Mouse (Mus musculus): ENCODE results near the gene Bscl2. TPM values are rescaled to one million over a fixed set of nuclear protein-coding genes. Genes with fewer than 3 reads are reported as not detected.
A peak's percentile ranks its signal among the peaks of the same experiment; 100 is the strongest.
"Not testable (repeated sequence)": the region's sequence is repeated elsewhere in the genome, so short reads cannot be mapped to it uniquely, and the experiment has no call there.

Gene Bscl2
- polyA plus RNA-seq, 1 experiment from 2014 or later = 33.8 TPM

- Histone ChIP-seq H3K36me3 (peaks cover 20% of the 10 kb centered on the region), H3K4me2 (no peak overlapping the region), H3K9ac (no peak overlapping the region), H3K27ac (no peak overlapping the region), H3K27me3 (no peaks in the 10 kb centered on the region), H3K4me3 (replicated peaks) (no peak overlapping the region), H3K4me1 (replicated peaks) (peaks cover 7% of the 10 kb centered on the region), H3K9me3 (replicated peaks) (no peaks in the 10 kb centered on the region)
- 44% methylated on average over 7 of the region's 7 CpGs for WGBS (ENCODE audit: insufficient replicate concordance)
- no peak for ATAC-seq (ENCODE audit: low read depth)
- no peak for DNase-seq
These were observed 14.4 kb downstream of the Bscl2 start for GRCm38 (mm10) chr19:8851639-8852038.

GRCm38 (mm10) chr19:8852236-8852928 is 15.1 kb downstream of the Bscl2 start:
- DNase-seq = no peak
- Histone ChIP-seq H3K9ac (no peak overlapping the region), H3K27me3 (no peaks in the 10 kb centered on the region), H3K4me2 (no peak overlapping the region), H3K4me3 (replicated peaks) (no peak overlapping the region), H3K27ac (no peak overlapping the region), H3K4me1 (replicated peaks) (peaks cover 7% of the 10 kb centered on the region), H3K36me3 (peaks cover 13% of the 10 kb centered on the region), H3K9me3 (replicated peaks) (no peaks in the 10 kb centered on the region)
- no peak for ATAC-seq (ENCODE audit: low read depth)
- 60% methylated on average over 10 of the region's 10 CpGs for WGBS (ENCODE audit: insufficient replicate concordance)

GRCm38 (mm10) chr19:8853117-8853516 is 15.8 kb downstream of the Bscl2 start:
- no peak for ATAC-seq (ENCODE audit: low read depth)
- no peak for DNase-seq
- H3K27me3 ChIP-seq = no peaks in the 10 kb centered on the region
- H3K36me3 ChIP-seq = peaks cover 6% of the 10 kb centered on the region; the same call in 1 of the 2 replicates
- 68% methylated on average over 3 of the region's 3 CpGs for WGBS (ENCODE audit: insufficient replicate concordance)
- peaks cover 7% of the 10 kb centered on the region for H3K4me1 ChIP-seq (replicated peaks)
- no peak overlapping the region for H3K4me2 ChIP-seq
- no peak overlapping the region for H3K27ac ChIP-seq
- no peaks in the 10 kb centered on the region for H3K9me3 ChIP-seq (replicated peaks)
- H3K9ac ChIP-seq = no peak overlapping the region
- no peak overlapping the region for H3K4me3 ChIP-seq (replicated peaks)

GRCm38 (mm10) chr19:8857689-8858088 is 20.4 kb downstream of the Bscl2 start:
- no peak overlapping the region for H3K9ac ChIP-seq
- no peaks in the 10 kb centered on the region for H3K9me3 ChIP-seq (replicated peaks)
- DNase-seq (peak; percentile 35), ATAC-seq (ENCODE audit: low read depth) (0 out of 2 replicates have a peak, but pooled peaks have one; percentile 50)
- no peak overlapping the region for H3K4me3 ChIP-seq (replicated peaks)
- no peak overlapping the region for H3K27ac ChIP-seq
- no peaks in the 10 kb centered on the region for H3K27me3 ChIP-seq
- H3K4me2 ChIP-seq = no peak overlapping the region
- WGBS (ENCODE audit: insufficient replicate concordance) = 31% methylated on average over 4 of the region's 4 CpGs
- no peaks in the 10 kb centered on the region for H3K4me1 ChIP-seq (replicated peaks)
- H3K36me3 ChIP-seq = no peaks in the 10 kb centered on the region

GRCm38 (mm10) chr19:8859018-8859417 is 21.8 kb downstream of the Bscl2 start:
- Histone ChIP-seq H3K4me1 (replicated peaks) (no peaks in the 10 kb centered on the region), H3K36me3 (no peaks in the 10 kb centered on the region), H3K27me3 (no peaks in the 10 kb centered on the region), H3K4me2 (no peak overlapping the region), H3K27ac (no peak overlapping the region), H3K9ac (no peak overlapping the region), H3K9me3 (replicated peaks) (no peaks in the 10 kb centered on the region), H3K4me3 (replicated peaks) (no peak overlapping the region)
- ATAC-seq (ENCODE audit: low read depth) (peak; percentile 45; the same call in 1 of the 2 replicates), DNase-seq (peak; percentile 28)
- 18% methylated on average over 1 of the region's 1 CpGs for WGBS (ENCODE audit: insufficient replicate concordance)

GRCm38 (mm10) chr19:8864265-8864664 is 27.0 kb downstream of the Bscl2 start:
- Histone ChIP-seq H3K27ac (no peak overlapping the region), H3K4me3 (replicated peaks) (no peak overlapping the region), H3K27me3 (no peaks in the 10 kb centered on the region), H3K9me3 (replicated peaks) (no peaks in the 10 kb centered on the region), H3K4me2 (no peak overlapping the region), H3K36me3 (no peaks in the 10 kb centered on the region), H3K4me1 (replicated peaks) (0 out of 2 replicates have a peak, but pooled peaks cover 8% of the 10 kb centered on the region), H3K9ac (no peak overlapping the region)
- DNase-seq (no peak), ATAC-seq (ENCODE audit: low read depth) (no peak)
- 73% methylated on average over 6 of the region's 6 CpGs for WGBS (ENCODE audit: insufficient replicate concordance)

GRCm38 (mm10) chr19:8870381-8870780 is 33.1 kb downstream of the Bscl2 start:
- not testable (repeated sequence) for H3K9me3 ChIP-seq (replicated peaks); DNase-seq; ATAC-seq (ENCODE audit: low read depth); H3K27me3 ChIP-seq
- peak overlapping the region; percentile 85 for H3K4me2 ChIP-seq
- WGBS (ENCODE audit: insufficient replicate concordance) = 62% methylated on average over 3 of the region's 3 CpGs
- peak overlapping the region; percentile 99 for H3K4me3 ChIP-seq (replicated peaks)
- H3K9ac ChIP-seq = peak overlapping the region; percentile 98
- peaks cover 25% of the 10 kb centered on the region for H3K36me3 ChIP-seq
- H3K27ac ChIP-seq = peak overlapping the region; percentile 92
- H3K4me1 ChIP-seq (replicated peaks) = peaks cover 49% of the 10 kb centered on the region

GRCm38 (mm10) chr19:8870838-8871237 is 33.6 kb downstream of the Bscl2 start:
- Histone ChIP-seq H3K4me3 (replicated peaks) (peak overlapping the region; percentile 99), H3K27me3 (no peaks in the 10 kb centered on the region), H3K9ac (peak overlapping the region; percentile 98), H3K9me3 (replicated peaks) (no peaks in the 10 kb centered on the region), H3K4me2 (peak overlapping the region; percentile 85), H3K4me1 (replicated peaks) (peaks cover 49% of the 10 kb centered on the region), H3K36me3 (peaks cover 29% of the 10 kb centered on the region), H3K27ac (peak overlapping the region; percentile 92)
- DNase-seq = no peak
- ATAC-seq (ENCODE audit: low read depth) = no peak; the same call in none of the 2 replicates
- 21% methylated on average over 9 of the region's 9 CpGs for WGBS (ENCODE audit: insufficient replicate concordance)

- Histone ChIP-seq H3K4me3 (replicated peaks) (peak within 1 kb of the TSS; percentile 99), H3K9me3 (replicated peaks) (no peaks in the 10 kb centered on the region), H3K27me3 (no peaks in the 10 kb centered on the region), H3K9ac (peak within 1 kb of the TSS; percentile 98), H3K36me3 (peaks cover 36% of the 10 kb centered on the region), H3K27ac (peak within 1 kb of the TSS; percentile 92), H3K4me2 (peak within 1 kb of the TSS; percentile 85), H3K4me1 (replicated peaks) (peaks cover 49% of the 10 kb centered on the region)
- ATAC-seq (ENCODE audit: low read depth) = peak; percentile 95
- peak; percentile 97 for DNase-seq
- under 1% methylated on average over 59 of the region's 59 CpGs for WGBS (ENCODE audit: insufficient replicate concordance)
These were observed 34.3 kb downstream of the Bscl2 start, which contains the start of gene Ubxn1 for GRCm38 (mm10) chr19:8871267-8872186. Ubxn1 (plus strand) TSS chr19:8871496.

- DNase-seq (no peak), ATAC-seq (ENCODE audit: low read depth) (no peak)
- peaks cover 42% of the 10 kb centered on the region for H3K36me3 ChIP-seq
- H3K27me3 ChIP-seq = no peaks in the 10 kb centered on the region
- peak overlapping the region; percentile 99 for H3K4me3 ChIP-seq (replicated peaks)
- peak overlapping the region; percentile 85 for H3K4me2 ChIP-seq
- 62% methylated on average over 10 of the region's 10 CpGs for WGBS (ENCODE audit: insufficient replicate concordance)
- peak overlapping the region; percentile 92 for H3K27ac ChIP-seq
- peak overlapping the region; percentile 98 for H3K9ac ChIP-seq
- no peaks in the 10 kb centered on the region for H3K9me3 ChIP-seq (replicated peaks)
- H3K4me1 ChIP-seq (replicated peaks) = peaks cover 49% of the 10 kb centered on the region
These were observed 35.1 kb downstream of the Bscl2 start for GRCm38 (mm10) chr19:8872266-8872840.

GRCm38 (mm10) chr19:8875031-8875430 is 37.8 kb downstream of the Bscl2 start:
- H3K9me3 ChIP-seq (replicated peaks) = no peaks in the 10 kb centered on the region
- H3K36me3 ChIP-seq = peaks cover 44% of the 10 kb centered on the region
- DNase-seq (no peak), ATAC-seq (ENCODE audit: low read depth) (no peak)
- H3K4me3 ChIP-seq (replicated peaks) = no peak overlapping the region
- H3K9ac ChIP-seq = no peak overlapping the region; the same call in 1 of the 2 replicates
- no peaks in the 10 kb centered on the region for H3K27me3 ChIP-seq
- no peak overlapping the region for H3K4me2 ChIP-seq
- H3K27ac ChIP-seq = 0 out of 2 replicates have a peak overlapping the region, but pooled peaks have one; percentile 1
- H3K4me1 ChIP-seq (replicated peaks) = peaks cover 48% of the 10 kb centered on the region
- 86% methylated on average over 7 of the region's 7 CpGs for WGBS (ENCODE audit: insufficient replicate concordance)

All from liver, embryonic 13.5 days (tissue).